Mouse (Mus musculus) frontal cortex, adult (tissue): ENCODE data around the gene Aak1.

Experiments used
- ATAC-seq: cut with Nextera tagmentation; 2 replicates; pipeline ENCODE4 v1.9.2; 2017; ENCODE audit warnings: mild to moderate bottlenecking, moderate library complexity, mixed read lengths; ENCODE audit not compliant: low TSS enrichment

Gene Aak1

GRCm38 (mm10) chr6:86885816-86886529 is 36.7 kb downstream of the Aak1 start:
- no peak for ATAC-seq

GRCm38 (mm10) chr6:86886803-86887202 is 37.5 kb downstream of the Aak1 start:
- ATAC-seq = no peak

GRCm38 (mm10) chr6:86897520-86897919 is 48.2 kb downstream of the Aak1 start:
- ATAC-seq = no peak

GRCm38 (mm10) chr6:86899053-86899452 is 49.7 kb downstream of the Aak1 start:
- ATAC-seq = 0 out of 2 replicates have a peak, but pooled peaks have one; percentile 39

GRCm38 (mm10) chr6:86899965-86900364 is 50.6 kb downstream of the Aak1 start:
- ATAC-seq = no peak

- ATAC-seq = no peak
Observed at GRCm38 (mm10) chr6:86900546-86900945, 51.2 kb downstream of the Aak1 start.

GRCm38 (mm10) chr6:86905500-86905899 is 56.2 kb downstream of the Aak1 start:
- ATAC-seq = no peak

GRCm38 (mm10) chr6:86907191-86907590 is 57.9 kb downstream of the Aak1 start:
- no peak for ATAC-seq

- ATAC-seq = no peak
Observed at GRCm38 (mm10) chr6:86908561-86909150, 59.3 kb downstream of the Aak1 start.

GRCm38 (mm10) chr6:86909881-86910280 is 60.6 kb downstream of the Aak1 start:
- no peak for ATAC-seq

- peak; percentile 49 for ATAC-seq
Observed at GRCm38 (mm10) chr6:86916157-86916820, 67.0 kb downstream of the Aak1 start.

GRCm38 (mm10) chr6:86917231-86917630 is 67.9 kb downstream of the Aak1 start:
- ATAC-seq = peak; percentile 15; the same call in 1 of the 2 replicates

- ATAC-seq = no peak
Observed at GRCm38 (mm10) chr6:86918058-86918835, 68.9 kb downstream of the Aak1 start.

GRCm38 (mm10) chr6:86921880-86922279 is 72.6 kb downstream of the Aak1 start:
- ATAC-seq = peak; percentile 53

- ATAC-seq = no peak
Observed at GRCm38 (mm10) chr6:86924746-86925145, 75.4 kb downstream of the Aak1 start.

GRCm38 (mm10) chr6:86934541-86934940 is 85.2 kb downstream of the Aak1 start:
- peak; percentile 76 for ATAC-seq

- ATAC-seq = no peak
Observed at GRCm38 (mm10) chr6:86939797-86940196, 90.5 kb downstream of the Aak1 start.

GRCm38 (mm10) chr6:86940966-86941365 is 91.6 kb downstream of the Aak1 start:
- ATAC-seq = no peak

GRCm38 (mm10) chr6:86947100-86947499 is 97.8 kb downstream of the Aak1 start:
- ATAC-seq = peak; percentile 77

- no peak for ATAC-seq
Observed at GRCm38 (mm10) chr6:86948746-86949145, 99.4 kb downstream of the Aak1 start.

GRCm38 (mm10) chr6:86950141-86950540 is 100.8 kb downstream of the Aak1 start:
- ATAC-seq = no peak

- no peak for ATAC-seq
Observed at GRCm38 (mm10) chr6:86950733-86951255, 101.5 kb downstream of the Aak1 start.
